Mouse (Mus musculus) Patski (cell line): ENCODE data around the gene Hs1bp3. TPM values are rescaled to one million over a fixed set of nuclear protein-coding genes. Genes with fewer than 3 reads are reported as not detected.

Experiments used
- ATAC-seq: fragments of 100-300 bp; one replicate; pipeline ENCODE4 v1.8.0; 2021
- CTCF ChIA-PET: fragments of 350-600 bp; sonication (Branson Sonifier 250); formaldehyde crosslinking; loops from one replicate; lab custom pipeline; 2022; ENCODE audit warnings: inconsistent platforms; lab: Charles Lee
- POLR2A ChIA-PET: fragments of 350-600 bp; sonication (Branson Sonifier 250); formaldehyde crosslinking; loops from one replicate; lab custom pipeline; 2022; ENCODE audit warnings: antibody characterized with exemption, inconsistent platforms; lab: Charles Lee
- DNase-seq: peaks from one replicate; pipeline ENCODE4 v3.0.0-alpha.2; 2011; ENCODE audit warnings: low read depth, low spot score
- H3K27me3 ChIP-seq: fragments of 371-371 bp; one replicate; pipeline ENCODE4 v1.5.1; 2021
- CTCF ChIP-seq: fragments of 100-300 bp; IDR thresholded peaks from one replicate; pipeline ENCODE4 v1.5.1; 2021
- in situ Hi-C: fragments of 300-500 bp; cut with MboI; formaldehyde crosslinking; loops from 3 replicates; pipeline ENCODE4 v1.11.1; 2018; ENCODE audit warnings: low pct_unique_long_range_greater_than_20kb, mixed read lengths
- polyA plus RNA-seq: library from polyadenylated mRNA; unstranded; gene quantifications from one replicate; pipeline ENCODE4 v1.2.3, GENCODE M21; 2021

Hs1bp3 gene
- polyA plus RNA-seq, 1 experiment from 2014 or later: 34.4 TPM

DNA sequence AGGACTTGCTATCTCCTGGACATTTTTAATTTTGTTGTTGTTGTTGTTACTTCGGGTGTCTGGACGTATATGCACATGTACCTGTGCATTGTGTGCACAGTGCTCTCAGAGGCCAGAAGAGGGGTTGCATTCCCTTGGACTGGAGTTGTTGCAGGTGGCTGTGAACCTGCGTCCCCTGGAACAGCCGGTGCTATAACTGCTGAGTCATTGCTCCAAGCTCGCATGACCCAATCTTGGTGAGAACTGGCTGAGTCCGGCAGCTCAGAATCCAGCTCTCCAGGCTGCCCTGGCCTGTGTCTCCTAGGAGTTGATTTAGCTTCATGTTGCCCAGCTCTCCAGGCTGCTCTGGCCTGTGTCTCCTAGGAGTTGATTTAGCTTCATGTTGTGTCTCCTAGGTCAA is 27.8 kb downstream of the Hs1bp3 start:
- no peak for ATAC-seq
- no peaks in the 10 kb centered on the region for H3K27me3 ChIP-seq
- DNase-seq: no peak
- ChIA-PET CTCF (interaction anchor here (1.0 kb wide), 1 partner anchor 157 kb away, joined by 3 read pairs; no protein-coding TSS in a partner anchor), POLR2A (interaction anchor here (0.9 kb wide), 1 partner anchor 159 kb away, joined by 3 read pairs; the partner anchor contains the start of gene Rhob)
- in situ Hi-C loops: no loop called here
- TF ChIP-seq CTCF: no peak

DNA sequence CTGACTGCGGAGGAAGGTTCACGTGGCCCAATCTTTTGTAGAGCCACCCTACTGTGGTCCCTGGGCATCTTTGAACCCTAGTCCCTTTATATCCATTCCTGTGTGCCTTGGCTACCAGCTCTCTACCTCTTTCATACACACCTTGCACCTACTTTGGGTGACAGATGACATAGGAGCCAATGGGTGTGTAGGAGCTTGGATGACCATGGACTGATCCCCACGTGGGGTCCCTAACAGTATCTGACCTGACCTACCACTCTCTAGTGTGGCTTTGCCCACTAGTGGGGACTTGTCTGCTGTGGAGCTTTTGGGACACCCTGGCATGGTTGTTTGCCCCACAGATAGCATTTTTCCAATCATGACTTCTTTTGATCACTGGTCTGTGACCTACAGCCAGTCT is 30.1 kb downstream of the Hs1bp3 start:
- ChIA-PET POLR2A (no interaction called here), CTCF (no interaction called here)
- ATAC-seq (no peak), DNase-seq (no peak)
- TF ChIP-seq CTCF: no peak
- H3K27me3 ChIP-seq: no peaks in the 10 kb centered on the region
- in situ Hi-C loops: no loop called here

DNA sequence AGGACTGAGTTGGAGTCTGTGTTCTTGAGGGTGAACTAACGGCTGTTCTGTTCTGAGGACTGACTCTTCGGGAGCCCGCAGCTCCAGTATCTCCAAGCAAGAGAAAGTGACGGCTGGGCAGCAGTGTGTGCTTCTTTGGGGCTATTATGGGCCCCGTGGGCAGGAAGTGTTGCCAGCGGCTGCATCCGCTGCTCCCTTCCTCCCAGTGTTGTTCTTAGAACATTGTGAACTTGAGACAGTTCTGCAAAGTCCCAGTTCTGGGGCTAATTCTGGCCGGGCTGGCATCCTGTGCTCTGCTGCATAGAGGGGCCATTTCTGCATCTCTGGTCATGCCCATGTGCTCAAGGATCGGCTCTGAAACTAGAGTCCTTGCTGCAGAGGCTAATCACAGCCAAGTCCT is 31.7 kb downstream of the Hs1bp3 start:
- ChIA-PET CTCF (no interaction called here), POLR2A (no interaction called here)
- in situ Hi-C loops: no loop called here

DNA sequence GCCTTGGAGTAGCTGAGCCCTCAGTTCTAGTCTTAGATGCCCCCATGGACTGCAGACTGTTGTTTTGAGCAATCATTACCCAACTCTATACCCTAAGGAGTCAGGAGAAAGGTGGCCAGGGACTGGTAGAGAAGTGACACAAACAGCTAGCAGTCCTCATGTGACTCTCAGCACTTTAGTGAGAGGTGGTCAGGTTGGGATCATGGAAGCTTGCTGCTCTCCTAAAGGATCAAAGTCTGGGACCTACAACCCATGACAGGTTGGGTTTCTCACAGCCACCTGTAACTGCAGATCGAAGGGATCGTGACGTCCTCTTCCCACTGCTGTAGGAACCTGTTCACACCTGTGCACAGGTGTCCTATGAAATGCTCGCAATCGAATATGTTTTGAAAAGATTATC is 32.3 kb downstream of the Hs1bp3 start:
- no peak for TF ChIP-seq CTCF
- in situ Hi-C loops: no loop called here
- no peak for ATAC-seq
- POLR2A ChIA-PET: no interaction called here
- no peak for DNase-seq
- CTCF ChIA-PET: interaction anchor here (1.3 kb wide), 1 partner anchor 12 kb away, joined by 3 read pairs; no protein-coding TSS in a partner anchor
- no peaks in the 10 kb centered on the region for H3K27me3 ChIP-seq

More for the DNA sequence above, 31.7 kb downstream of the Hs1bp3 start:
- ATAC-seq: no peak
- TF ChIP-seq CTCF: no peak
- DNase-seq: no peak
- H3K27me3 ChIP-seq: no peaks in the 10 kb centered on the region

DNA sequence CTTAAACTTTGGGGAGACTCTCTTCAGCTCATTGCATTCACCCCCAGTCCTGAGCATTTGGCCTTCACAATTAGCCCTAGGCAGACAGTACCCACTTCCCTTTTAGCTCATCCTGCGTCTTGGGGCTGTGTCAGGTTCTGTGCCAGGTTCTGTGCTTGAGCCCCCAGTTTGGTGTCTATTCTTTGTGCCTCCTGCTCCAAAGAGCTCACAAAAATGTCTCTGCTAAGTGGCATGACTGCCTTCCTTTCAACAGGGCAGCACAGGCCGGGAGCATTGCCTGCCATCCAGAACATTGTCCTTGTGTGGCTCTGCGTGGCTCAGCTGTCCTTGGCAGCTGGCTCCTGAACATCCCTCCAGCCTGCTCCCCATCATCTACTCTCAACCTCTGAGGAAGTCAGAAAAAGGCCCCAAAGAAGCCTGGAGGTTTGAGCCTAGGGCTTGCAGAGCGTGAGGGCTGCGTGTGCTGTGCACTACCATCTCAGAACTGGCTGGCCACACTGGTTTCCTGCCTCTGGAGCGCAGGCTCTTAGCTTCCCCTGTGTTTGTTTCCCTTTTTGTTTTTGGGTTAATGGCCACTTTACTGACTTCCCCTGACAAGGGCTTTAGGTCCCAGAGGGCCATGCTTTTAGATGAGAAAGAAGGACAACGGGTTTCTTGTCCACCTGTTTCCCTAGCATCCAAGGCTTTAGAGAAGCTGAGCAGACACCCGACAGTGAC is 34.7 kb downstream of the Hs1bp3 start:
- TF ChIP-seq CTCF: no peak
- POLR2A ChIA-PET: no interaction called here
- DNase-seq (no peak), ATAC-seq (no peak)
- H3K27me3 ChIP-seq: no peaks in the 10 kb centered on the region
- in situ Hi-C loops: no loop called here
- CTCF ChIA-PET: interaction anchor here (0.9 kb wide), 1 partner anchor 10 kb away, joined by 3 read pairs; no protein-coding TSS in a partner anchor

DNA sequence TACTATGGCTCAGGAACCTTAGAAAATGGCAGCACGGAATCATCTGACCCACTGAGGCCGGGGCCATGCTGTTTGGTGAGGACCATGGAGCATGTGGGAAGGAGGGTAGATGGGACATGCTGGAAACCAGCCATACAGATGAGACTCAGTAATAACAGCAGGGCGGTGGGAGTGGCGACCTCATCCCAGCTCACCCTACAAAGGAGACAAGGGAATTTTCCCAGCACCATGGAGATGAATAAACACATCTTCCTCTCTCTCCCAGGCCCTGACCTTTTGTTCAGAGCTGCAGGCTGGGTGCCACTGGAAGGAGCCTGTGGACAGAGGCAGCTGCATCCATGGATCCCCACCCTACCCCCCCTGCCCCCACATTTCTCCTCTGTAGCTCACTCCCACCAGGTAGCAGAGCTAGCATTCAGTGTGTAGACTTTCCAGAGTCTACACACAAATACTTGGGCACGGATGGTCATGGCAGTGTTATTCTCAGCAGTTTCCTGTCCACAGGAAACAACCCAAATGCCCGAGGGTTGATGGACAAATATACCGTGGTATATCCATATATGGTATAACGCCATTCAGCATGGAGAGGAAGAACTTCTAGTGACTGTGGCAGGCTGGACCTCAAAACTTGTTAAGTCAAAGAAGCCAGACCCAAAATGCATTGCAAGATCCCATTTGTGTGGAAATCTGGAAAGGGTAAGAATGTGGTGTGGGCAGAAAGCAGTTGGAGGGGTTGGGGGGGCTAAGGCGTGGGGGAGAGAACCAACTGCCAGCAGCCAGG is 35.7 kb downstream of the Hs1bp3 start:
- TF ChIP-seq CTCF: no peak
- ATAC-seq: no peak
- in situ Hi-C loops: no loop called here
- ChIA-PET POLR2A (no interaction called here), CTCF (no interaction called here)
- no peak for DNase-seq
- no peaks in the 10 kb centered on the region for H3K27me3 ChIP-seq

DNA sequence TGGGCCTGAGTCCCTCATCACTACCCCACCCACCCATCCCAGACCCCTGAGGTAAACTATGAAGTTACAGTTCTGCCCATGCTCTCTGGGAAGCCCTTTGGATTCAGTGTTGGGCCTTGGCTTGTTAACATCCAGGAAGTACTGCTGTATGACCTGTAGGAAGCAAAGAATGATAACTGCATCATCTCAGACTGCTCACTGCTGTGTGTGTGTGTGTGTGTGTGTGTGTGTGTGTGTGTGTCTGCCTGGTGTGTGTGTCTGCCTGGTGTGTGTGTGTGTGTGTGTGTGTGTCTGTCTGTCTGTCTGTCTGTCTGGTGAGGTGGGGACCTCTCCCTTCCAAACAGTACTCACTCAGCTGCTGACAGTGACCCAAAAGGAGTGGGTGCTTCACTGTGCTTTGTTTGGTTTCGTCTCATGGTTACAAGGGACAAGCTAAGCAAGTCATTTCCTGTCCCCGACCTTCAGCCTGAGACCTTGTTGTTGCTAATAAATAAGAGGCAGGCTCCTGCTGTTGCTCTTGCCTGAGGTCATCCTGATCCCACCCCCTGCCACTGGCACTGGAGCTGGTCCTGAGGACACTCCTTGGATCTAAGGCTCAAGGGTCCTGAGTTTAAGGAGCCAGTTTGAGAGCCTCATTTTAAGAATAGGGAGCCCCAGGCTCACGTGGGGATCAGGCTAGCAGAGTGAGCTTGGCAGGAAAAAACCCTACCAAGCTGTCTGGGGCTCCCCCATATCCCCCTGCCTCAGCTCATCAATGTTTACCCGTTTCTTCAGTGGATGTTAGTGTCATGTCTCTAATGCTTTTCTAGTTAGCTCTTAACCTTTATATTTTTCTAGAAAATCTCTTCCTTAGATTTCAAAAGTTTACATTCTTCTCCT is 38.0 kb downstream of the Hs1bp3 start:
- TF ChIP-seq CTCF: no peak
- H3K27me3 ChIP-seq: no peaks in the 10 kb centered on the region
- ATAC-seq (no peak), DNase-seq (no peak)
- in situ Hi-C loops: no loop called here
- POLR2A ChIA-PET: interaction anchor here (1.4 kb wide), 1 partner anchor 17 kb away, joined by 3 read pairs; no protein-coding TSS in a partner anchor
- CTCF ChIA-PET: interaction anchor here (0.8 kb wide), 1 partner anchor 9 kb away, joined by 3 read pairs; no protein-coding TSS in a partner anchor

DNA sequence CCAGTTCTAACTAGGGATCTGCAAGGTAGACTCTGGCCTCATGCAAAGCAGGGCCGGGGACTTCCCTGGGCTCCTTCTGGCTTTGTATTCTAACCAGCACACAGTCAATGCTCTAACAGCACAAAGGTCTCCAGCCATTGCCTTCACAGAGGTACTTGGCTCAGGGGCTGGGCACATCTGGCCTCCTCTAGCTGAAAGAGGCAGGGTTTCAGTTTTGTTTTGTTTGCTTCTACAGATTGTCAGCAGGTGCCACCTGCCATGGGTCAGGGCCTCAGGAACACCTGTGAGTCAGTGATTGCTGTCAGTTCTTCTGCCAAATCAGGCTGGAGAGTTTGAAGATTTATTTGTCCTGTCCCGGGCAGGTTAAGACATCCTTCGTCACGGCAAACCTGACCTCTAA is 39.8 kb downstream of the Hs1bp3 start:
- ATAC-seq (no peak), DNase-seq (no peak)
- POLR2A ChIA-PET: no interaction called here
- in situ Hi-C loops: no loop called here
- CTCF ChIA-PET: no interaction called here
- H3K27me3 ChIP-seq: no peaks in the 10 kb centered on the region
- no peak for TF ChIP-seq CTCF

DNA sequence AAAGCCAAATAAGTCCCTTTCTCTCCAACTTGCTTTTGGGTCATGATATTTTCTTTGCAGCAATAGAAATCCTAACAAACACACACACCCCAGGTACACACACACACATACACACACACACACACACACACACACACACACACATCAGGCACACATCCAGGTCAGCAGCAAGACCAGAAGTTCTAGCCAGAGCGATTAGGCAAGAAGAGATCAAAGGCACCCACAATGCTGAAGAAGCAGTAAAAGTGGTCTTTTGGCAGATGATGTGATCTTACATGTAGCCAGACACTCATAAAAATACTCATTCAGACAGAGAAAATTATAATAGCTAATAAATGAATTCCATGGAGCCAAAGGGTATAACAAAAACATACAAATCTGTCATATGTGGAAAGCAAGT is 41.0 kb downstream of the Hs1bp3 start:
- no peak for TF ChIP-seq CTCF
- no peak for DNase-seq
- ChIA-PET CTCF (interaction anchor here (1.0 kb wide), 1 partner anchor 143 kb away, joined by 3 read pairs; no protein-coding TSS in a partner anchor), POLR2A (no interaction called here)
- no peak for ATAC-seq
- H3K27me3 ChIP-seq: no peaks in the 10 kb centered on the region
- in situ Hi-C loops: no loop called here

DNA sequence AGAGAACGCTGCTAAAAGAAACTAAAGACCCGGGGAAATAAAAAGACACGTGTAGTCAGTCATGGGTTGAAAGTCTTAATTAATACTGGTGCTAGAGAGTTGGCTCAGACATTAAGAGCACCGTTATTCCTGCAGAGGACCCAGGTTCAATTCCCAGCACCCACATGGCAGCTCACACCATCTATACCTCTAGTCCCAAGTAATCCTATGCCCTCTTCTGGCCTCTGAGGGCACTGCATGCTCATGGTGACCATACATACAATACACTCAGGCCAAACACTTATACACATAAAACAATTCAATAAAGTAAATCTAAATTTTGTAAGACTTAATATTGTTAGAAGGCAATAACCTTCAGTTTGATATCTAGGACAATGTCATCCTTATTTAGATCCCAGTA is 41.8 kb downstream of the Hs1bp3 start:
- ChIA-PET CTCF (interaction anchor here (1.0 to 2.1 kb wide), 2 partner anchors 18 to 142 kb away, joined by 3 to 5 read pairs; no protein-coding TSS in a partner anchor), POLR2A (no interaction called here)
- ATAC-seq (no peak), DNase-seq (no peak)
- no peaks in the 10 kb centered on the region for H3K27me3 ChIP-seq
- in situ Hi-C loops: no loop called here
- TF ChIP-seq CTCF: no peak
